Comparison of ENCODE assay signal across 8 mouse cellular contexts in the genomic region with DNA sequence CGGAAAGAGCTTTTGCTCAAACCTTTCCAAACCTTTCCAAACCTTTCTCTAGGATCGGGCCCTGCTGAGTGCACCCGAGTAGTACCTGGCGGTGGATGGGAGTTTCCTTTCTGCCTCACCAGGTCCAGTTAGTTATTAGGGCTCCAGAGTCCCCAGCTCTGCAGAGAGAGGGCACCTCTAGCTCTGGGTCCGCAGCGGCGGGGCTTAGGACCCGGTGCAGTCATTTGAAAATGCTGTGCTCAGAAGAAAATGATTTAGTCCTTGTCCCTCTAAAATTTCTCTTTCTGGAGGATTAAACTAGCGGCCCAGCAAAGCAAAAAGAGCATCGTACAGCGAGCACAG. TPM values are rescaled to one million over a fixed set of nuclear protein-coding genes. Genes with fewer than 3 reads are reported as not detected.
A peak's percentile ranks its signal among the peaks of the same experiment; 100 is the strongest.
DNase-seq lines count a peak whose midpoint lies in the region; ATAC-seq lines count a peak whose summit lies in the region.

No protein-coding gene starts in this region.

- peak overlapping the region; percentile 66 for H3K4me3 ChIP-seq in intestine, embryonic 15.5 days (replicated peaks)
- H3K4me3 ChIP-seq in midbrain, embryonic 15.5 days, result peak overlapping the region; percentile 88

- DNase-seq in frontal cortex, postnatal 36 days (ENCODE audit: low spot score in 2 of 2), result no peak
- peak; percentile 1 for DNase-seq in ovary, postnatal 10 days (ENCODE audit: low spot score)
- DNase-seq in ovary, postnatal 14 days (ENCODE audit: low spot score), result no peak
- DNase-seq in c-Kit-positive CD71-positive TER-119-positive erythroid progenitor cells, embryonic 14.5 days (ENCODE audit: low spot score), result no peak

- 0 out of 2 replicates have a peak, but pooled peaks cover 3% of the 10 kb centered on the region for H3K27me3 ChIP-seq in intestine, embryonic 15.5 days (replicated peaks)
- no peaks in the 10 kb centered on the region for H3K27me3 ChIP-seq in midbrain, embryonic 15.5 days (replicated peaks)

- H3K4me2 ChIP-seq in intestine, embryonic 15.5 days (replicated peaks), result peak overlapping the region; percentile 99
- peak overlapping the region; percentile 81 for H3K4me2 ChIP-seq in midbrain, embryonic 15.5 days

- peak overlapping the region; percentile 58 for H3K9ac ChIP-seq in intestine, embryonic 15.5 days
- H3K9ac ChIP-seq in midbrain, embryonic 15.5 days, result peak overlapping the region; percentile 86

- no peaks in the 10 kb centered on the region for H3K9me3 ChIP-seq in intestine, embryonic 15.5 days
- no peaks in the 10 kb centered on the region for H3K9me3 ChIP-seq in midbrain, embryonic 15.5 days

- ATAC-seq in frontal cortex, adult (ENCODE audit: low TSS enrichment), result peak; percentile 43
- ATAC-seq in intestine, embryonic 15.5 days, result peak; percentile 75
- ATAC-seq in midbrain, embryonic 15.5 days (replicated peaks), result peak; percentile 77
- ATAC-seq in CD4-positive, CD25-positive, alpha-beta regulatory T cell, adult 4 months, result no peak

- no peaks in the 10 kb centered on the region for H3K36me3 ChIP-seq in intestine, embryonic 15.5 days
- no peaks in the 10 kb centered on the region for H3K36me3 ChIP-seq in midbrain, embryonic 15.5 days (replicated peaks)

- WGBS in intestine, embryonic 15.5 days, result 7% methylated on average over 11 of the region's 11 CpGs
- WGBS in midbrain, embryonic 15.5 days, result 2% methylated on average over 11 of the region's 11 CpGs

- 0 out of 2 replicates have a peak overlapping the region, but pooled peaks have one; percentile 36 for H3K27ac ChIP-seq in intestine, embryonic 15.5 days
- peak overlapping the region; percentile 90 for H3K27ac ChIP-seq in midbrain, embryonic 15.5 days

- no peaks in the 10 kb centered on the region for H3K4me1 ChIP-seq in intestine, embryonic 15.5 days (replicated peaks)
- H3K4me1 ChIP-seq in midbrain, embryonic 15.5 days, result peaks cover 14% of the 10 kb centered on the region

RNA-seq across cellular contexts. Expression of a gene that starts 1.3 kb away (rescaled TPM):
- 4.5 and 4.7 TPM in 2 replicates for polyA plus RNA-seq in intestine, embryonic 15.5 days (2015; fragmentation: Nextera tagmentation; extraction: Ambion mirVana)
- 35.9 and 45.3 TPM in 2 replicates for polyA plus RNA-seq in midbrain, embryonic 15.5 days (2015; fragmentation: Nextera tagmentation; extraction: Ambion mirVana)
- polyA plus RNA-seq in CD4-positive, CD25-positive, alpha-beta regulatory T cell, adult 4 months (2017; shearing (Covaris generic)), result not detected
